Mouse (Mus musculus) frontal cortex, postnatal 10 days (tissue): ENCODE data around the gene Kcnrg.
A peak's percentile ranks its signal among the peaks of the same experiment; 100 is the strongest.
"Not testable (repeated sequence)": the region's sequence is repeated elsewhere in the genome, so short reads cannot be mapped to it uniquely, and the experiment has no call there.

Experiments
- DNase-seq, 2 experiments: peaks; one replicate each; pipeline ENCODE4 v3.0.0; 2022; ENCODE audit warnings: low spot score in 2 of 2, mixed read lengths in 1 of 2

Gene Kcnrg

DNA sequence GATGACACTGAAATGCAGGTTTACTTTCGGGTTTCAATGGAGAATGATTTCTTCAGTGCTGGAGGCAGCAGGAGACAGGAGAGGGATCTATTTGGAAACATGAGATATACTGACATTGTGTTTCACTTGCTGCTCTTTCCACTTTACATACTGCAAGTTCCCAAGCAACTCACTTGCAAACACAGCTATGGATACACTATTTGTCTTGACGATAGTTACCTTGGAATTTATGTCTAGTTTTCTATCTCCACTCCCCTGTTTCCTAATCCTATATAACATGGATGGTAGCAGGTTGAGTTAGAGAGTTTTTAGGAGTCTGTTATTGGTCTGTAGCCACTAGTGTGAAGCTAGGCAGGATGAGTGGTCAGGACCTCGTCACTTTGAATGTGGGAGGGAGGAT lies at the start of gene Kcnrg:
Gene Kcnrg (plus strand): TSS at position 301 of the 400 bp plus-strand sequence.
- no peak for DNase-seq

DNA sequence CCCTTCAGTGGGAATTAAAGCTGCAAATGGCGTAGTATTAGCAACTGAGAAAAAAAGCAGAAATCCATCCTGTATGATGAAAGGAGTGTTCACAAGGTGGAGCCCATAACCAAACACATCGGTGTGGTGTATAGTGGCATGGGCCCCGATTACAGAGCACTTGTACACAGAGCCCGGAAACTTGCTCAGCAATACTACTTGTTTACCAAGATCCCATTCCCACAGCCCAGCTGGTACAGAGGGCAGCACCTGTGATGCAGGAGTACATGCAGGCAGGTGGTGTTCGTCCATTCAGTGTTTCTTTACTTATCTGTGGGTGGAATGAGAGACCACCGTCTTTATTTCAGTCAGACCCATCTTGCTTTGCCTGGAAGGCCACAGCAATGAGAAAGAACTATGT lies 48.4 kb upstream of the Kcnrg start:
- DNase-seq = no peak

DNA sequence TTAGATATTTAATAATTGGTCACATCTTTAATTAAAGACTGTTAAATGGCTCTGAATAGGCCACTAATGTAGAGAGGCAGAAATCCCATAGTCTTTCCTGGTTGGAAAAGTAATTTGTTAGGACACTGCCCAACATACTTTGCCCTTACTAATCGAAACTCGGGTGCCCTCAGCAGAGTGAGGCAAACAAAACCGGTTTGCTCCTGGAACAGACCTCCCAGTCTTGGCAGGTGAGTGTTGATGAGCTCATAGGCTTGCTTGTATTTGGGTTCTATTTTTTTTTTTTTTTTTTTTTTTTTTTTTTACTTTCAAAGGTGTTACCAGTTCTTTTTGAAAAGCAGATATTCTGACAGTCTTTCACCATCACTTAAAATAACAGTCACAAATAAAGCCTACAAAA lies 47.4 kb upstream of the Kcnrg start:
- no peak for DNase-seq

DNA sequence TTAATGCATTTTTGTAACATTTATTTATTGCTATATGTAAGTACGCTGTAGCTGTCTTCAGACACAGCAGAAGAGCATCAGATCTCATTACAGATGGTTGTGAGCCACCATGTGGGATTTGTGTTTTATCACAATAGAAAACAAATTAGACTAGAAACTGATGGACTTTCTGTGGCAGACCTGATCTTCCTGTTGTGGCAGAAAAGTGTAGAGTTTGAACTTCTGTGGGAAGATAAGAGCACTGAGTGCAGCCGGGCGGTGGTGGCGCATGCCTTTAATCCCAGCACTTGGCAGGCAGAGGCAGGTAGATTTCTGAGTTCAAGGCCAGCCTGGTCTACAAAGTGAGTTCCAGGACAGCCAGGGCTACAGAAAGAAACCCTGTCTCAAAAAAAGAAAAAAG lies 41.0 kb upstream of the Kcnrg start:
- DNase-seq = not testable (repeated sequence)

DNA sequence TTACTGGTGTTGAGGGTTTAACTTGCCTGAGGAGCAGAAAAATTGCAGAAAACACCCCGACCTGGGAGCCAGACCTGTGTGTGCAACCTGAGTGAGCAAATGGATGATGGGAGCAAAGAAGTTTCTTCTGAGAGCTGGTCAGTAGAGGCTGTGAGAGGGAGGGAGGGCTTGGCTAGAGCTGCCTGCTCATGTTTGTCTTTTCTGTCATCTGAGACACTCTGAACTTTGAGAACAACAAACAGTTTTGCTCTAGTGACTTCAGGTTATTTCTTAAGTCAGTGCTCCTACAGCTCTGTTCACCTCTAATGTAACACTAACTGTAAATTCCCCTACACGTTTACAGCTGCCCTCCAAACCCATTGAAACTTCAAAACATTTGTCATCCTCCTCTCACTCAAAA lies 37.9 kb upstream of the Kcnrg start:
- DNase-seq = no peak

DNA sequence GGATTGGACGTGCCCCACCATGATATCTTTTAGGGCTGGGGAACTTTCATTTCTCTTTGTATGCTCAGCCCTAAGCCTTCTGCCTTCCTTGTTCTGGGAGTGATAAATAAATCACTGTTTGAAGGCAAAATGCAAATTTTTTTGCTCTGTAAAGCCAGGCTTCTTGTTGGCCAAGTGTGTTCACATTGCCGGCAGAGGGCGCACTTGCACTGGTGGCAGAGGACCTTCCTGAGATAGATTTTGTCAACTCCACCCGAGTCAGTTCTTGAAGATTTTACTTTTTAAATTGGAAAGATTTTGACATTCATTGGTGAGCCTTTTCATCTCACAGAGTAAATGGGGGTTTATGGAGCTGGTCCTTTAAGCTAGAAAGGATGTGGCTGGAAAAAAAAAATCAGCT lies 35.9 kb upstream of the Kcnrg start:
- peak; percentile 34 to 80 for DNase-seq

DNA sequence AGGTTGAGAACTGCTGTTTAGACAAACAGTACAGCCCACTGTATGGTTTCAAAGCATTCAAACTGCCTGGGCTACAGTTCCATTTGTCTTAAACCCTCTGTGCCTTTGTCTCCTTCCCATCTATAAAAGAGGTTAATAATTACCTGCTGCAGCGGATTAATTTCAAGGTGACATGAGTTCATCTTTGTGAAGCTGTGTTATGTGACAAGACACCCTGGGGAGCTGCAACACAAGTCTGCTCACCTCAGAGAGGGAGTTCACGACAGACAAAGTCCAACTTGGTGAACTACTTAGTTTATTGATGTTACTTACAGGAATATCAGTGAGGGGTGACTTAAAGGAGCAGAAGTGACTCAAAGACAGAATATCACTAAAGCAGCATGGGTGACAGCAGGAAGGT lies 35.1 kb upstream of the Kcnrg start:
- no peak for DNase-seq

DNA sequence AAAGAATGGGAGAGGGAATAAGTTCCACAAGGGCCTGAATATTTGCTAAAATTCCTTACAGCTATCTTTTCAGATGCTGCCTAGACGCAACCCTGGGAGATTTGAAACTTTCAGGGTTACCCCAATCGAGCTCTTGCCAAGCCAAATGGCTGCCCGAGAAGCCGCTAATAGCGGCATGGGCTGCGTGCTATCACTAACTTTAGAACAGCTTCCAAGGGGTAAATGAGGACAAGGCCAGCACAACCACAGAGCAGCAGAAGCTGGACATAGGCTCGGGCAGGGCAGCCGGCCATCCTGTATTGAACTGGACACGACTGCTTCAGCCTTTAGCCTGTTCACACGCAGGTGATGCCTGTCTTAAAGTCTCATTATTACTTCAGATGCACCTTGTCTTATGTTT lies 32.2 kb upstream of the Kcnrg start:
- no peak for DNase-seq

DNA sequence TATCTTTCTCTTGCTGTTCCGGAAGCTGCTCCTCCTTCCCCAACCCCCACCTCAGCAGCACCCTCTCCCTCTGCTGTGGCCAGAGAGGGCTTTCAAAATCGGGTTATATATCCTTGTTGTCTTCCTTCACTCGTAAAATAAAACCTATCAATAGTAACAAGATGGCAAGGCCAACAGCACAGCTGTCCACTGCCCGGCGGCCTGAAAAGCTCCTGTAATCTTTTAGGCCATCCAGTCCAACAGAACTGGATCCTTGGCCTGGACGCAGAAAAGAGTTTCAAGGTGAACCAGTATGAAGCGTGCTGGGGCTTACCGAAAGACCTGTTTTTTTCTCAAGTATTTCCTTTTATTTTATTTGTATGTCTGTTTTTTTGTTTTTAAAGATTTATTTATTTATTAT lies 31.3 kb upstream of the Kcnrg start:
- DNase-seq = no peak

DNA sequence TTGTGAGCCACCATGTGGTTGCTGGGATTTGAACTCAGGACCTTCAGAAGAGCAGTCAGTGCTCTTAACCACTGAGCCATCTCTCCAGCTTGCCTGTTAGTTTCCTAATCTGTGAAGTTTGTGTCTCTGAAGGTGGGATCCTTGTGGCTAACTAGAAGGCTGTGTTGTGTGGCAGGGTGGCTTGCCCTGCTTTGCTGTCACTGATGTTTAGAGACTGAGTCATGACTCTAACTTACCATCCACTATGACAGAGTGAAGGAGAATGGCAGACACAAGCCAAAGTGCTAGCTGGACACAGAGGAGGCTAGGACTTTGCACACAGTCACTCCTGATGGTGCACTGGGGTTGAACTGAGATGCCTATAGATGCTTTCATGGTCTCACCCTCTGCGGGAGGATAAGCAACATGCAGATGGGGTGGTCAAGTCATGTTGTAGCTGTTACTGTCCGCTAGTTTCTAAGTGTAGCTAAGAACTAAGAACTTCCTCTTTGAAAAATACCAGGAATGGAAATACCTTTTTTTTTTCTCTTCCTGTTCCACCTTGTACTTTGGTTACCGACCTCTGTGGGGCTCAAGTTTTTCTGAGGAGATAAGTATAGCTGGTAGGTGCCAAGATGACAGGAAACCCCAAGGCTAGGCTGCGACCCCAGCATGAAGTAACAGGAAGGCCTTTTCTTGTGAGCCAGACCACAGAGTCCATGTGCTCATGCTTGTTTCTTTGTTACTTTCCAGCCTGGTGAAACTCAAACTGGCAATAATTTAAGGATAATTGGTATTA lies 17.8 kb upstream of the Kcnrg start:
- no peak for DNase-seq

DNA sequence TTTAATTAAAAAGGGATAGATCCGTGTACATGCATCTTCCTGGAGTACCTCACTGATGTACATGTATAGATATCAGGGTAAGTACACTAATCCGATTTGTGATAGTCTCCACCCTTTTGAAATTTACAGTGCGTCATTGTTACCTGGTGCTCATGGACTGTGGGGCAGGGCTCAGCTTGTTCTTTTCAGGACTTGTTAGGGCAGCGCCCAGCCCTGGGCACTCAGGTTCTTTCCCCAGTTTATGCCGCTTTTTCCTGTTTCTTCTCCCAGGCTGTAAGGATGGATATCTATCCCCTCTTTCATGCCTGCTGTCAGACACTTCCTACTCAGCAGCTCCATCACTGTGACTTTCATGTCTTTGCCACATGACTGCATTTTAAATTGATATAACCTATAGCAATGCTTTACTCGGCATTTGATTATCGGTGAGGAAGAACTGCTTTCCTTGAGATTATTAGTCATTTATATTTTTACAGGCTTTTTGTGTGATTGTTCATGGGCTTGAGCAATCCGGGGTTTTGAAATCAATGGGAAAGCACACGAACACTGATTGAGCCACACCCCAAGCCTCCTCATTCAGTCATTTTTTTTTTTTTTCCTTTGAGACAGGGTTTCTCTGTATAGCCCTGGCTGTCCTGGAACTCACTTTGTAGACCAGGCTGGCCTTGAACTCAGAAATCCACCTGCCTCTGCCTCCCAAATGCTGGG lies 10.4 kb upstream of the Kcnrg start:
- DNase-seq = no peak

DNA sequence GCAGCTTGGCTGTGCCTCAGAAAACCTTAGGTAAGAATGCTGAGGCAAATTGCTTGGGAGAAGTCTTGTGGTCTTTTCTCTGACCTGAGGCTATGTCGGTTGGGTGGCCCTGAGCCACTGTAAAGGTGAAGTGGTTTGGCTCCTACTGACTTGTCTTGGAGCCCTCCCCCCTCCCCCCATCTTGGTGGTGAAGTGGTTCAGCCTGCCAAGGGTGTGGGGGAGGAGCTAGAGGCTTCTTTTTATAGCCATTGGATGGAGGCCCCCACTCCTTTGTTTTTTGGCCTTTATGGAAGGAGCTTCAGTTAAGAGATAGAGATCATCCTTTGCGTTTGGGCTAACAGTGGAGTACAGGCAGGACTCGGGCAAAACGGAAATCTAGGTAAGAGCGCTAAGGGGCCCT lies 9.3 kb upstream of the Kcnrg start, which contains the start of gene Trim13:
Gene Trim13 (plus strand): TSS at position 280 of the 400 bp plus-strand sequence.
- no peak for DNase-seq

DNA sequence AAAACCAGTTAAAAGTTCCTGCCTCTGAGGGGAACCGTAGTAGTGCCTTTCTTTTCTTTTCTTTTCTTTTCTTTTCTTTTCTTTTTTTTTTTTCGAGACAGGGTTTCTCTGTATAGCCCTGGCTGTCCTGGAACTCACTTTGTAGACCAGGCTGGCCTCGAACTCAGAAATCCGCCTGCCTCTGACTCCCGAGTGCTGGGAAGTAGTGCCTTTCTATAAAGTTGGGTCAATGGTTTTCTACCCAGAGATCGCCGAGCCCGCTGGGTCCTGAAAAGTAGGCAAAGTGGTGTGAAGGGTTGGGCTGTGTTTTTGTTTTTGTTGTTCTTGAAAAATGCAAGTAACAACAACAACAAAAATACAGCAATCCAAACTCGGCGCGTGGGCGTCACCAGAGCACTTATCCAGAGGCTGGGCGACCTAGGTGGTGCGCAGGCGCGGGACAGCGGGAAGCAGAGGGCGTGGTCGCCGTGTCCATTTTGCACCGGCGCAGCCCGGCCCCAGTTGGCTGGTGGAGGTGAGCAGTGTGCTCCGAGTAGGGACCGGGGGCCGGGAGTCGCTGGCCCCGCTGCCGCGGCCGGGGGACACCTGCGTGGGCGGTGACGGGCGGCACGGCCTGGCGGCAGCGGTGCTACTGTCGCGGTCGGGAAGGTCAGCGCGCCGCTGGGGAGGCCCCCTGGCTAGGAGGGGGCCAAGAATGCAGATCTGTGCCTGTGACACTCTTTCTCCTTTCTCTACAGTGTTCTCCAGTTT lies 8.0 kb upstream of the Kcnrg start:
- peak; percentile 79 to 87 for DNase-seq

DNA sequence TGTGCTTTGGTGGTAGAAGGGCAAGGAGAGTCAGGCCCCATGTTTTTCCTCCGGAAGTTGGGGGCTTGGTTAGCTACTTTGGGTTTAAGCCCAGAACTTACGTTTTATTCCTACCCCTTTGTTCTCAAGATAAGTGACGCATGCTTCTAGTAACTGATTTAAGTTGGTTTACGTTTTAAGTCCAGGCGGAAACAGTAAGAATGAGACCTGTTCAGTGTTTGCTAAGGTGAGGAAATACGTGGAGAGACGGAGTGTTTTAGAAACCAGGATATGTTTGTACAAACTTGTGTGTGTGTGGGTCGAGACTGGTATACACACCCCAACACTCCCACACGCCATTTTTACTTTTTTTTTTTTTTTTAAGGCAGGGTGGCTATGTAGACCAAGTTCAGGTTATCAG lies 5.9 kb upstream of the Kcnrg start:
- DNase-seq = no peak

DNA sequence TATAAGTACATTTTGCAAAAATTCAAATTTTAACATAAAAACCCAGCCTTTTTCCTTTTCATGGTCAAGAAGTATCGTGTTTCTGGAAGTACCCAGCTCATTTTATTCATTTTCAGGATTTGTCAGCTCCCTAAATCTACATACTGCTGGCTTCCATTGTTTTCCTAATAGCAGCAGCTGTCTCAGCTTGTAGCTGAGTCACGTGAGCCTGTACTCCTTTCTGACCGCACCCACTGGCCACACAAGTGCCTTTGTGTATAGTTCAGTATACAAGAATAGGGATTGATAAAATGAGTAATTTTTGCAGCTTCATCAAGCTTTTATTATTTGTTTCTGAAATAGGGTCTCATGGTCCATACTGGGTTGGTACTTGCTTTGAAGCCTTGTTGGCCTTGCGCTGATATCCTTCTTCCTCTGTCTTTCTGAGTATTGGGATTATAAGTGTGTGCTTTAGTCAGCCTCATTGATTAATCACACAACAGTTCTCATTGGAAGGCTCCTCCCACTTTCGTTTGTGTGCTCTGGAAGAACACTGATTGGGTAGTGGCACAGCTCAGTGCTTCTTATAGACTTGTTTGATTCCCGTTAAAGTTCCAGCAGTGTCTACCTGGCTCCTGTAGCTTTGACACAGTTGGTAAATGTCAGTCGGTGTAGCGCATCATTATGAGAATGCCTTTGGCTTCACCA lies 4.0 kb upstream of the Kcnrg start:
- DNase-seq = no peak

DNA sequence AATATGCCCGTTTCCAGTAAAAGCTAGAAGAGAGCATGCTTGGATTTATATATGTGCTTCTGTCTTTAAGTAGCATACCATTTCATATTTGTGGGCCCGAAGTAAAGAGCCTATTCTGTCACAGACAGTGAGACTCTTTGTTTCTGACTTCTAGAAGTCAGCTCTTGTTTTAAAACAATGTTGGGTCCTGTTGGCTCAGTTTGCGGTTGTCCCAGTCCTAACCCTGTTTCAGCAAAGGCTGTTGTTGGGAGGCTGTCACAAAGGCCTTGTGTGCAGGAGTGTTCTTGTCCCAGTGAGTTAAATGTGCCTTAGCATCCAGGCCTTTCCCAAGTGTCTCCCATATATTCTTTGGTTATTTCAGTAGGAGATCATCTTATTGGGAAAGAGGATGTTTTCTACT lies 3.2 kb upstream of the Kcnrg start:
- no peak for DNase-seq

DNA sequence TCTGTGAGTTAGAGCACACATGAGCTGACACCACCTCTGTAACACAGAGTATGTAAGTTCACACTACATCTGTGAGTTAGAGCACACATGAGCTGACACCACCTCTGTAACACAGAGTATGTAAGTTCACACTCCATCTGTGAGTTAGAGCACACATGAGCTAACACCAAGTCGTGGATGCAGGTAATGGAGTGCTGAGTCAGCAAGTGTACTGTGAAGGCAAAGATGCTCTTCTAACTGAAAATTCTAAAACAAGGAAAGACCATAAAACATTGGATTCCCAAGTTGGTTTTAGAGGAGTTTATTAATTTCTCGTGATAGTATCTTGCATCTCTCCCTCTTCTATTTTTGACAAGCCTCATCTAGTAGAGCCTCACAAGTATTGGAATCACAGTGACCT lies 1.2 kb upstream of the Kcnrg start:
- not testable (repeated sequence) for DNase-seq

DNA sequence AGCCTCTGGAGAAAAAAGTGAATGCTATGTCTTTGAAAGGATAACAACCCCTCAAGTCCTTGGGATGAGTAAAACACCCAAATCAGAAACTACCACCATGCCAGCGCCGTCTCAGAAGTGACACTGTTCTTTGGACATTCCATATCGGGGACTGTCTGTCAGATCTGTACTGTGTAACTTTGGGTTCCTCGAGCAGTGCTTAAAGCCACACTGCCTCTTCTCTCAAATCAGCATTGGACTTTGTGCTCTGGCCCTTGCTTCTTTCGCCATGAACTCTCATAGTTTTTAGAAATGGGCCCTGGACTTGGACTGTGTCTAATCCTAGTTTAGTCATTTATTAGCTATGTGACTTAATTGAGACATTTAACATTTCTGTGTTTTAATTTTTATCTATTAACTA lies 4.5 kb downstream of the Kcnrg start:
- no peak for DNase-seq

DNA sequence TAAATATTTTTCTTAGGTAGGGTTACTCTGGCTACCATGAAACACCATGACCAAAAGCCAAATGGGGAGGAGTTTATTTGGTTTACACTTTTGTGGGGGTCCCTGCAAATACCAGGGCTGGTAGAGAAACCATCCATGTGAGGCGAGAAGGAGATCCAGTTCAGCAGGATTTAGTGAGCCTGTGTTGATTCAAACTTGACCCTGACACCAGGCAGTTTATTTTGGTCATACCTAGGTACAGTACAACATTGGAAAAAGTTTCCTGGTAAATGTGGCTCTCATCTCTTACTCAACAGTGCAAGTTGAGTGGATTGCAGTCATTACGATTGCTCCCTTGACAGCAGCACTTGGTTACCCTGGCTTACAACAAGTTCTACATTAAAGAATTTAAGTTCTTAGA lies 6.1 kb downstream of the Kcnrg start:
- DNase-seq = no peak

DNA sequence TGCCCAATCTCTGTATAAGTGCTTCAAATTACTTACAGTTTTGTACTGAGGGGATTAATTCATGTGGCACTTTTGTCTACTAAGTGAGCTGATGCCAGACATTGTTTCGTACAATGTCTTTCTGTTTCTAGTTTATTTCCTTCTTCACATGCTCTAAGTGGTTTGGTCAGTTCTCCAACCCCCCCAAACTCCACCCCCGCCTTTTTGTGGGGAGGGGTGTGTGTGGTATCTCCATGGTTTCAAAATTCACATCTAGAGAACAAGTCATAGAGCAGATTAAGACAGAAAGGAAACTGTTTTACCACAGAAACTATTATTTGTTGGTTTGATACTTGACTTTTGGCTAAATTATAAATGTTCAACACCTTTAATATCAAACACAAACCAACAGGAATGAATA lies 13.1 kb downstream of the Kcnrg start:
- DNase-seq = no peak

DNA sequence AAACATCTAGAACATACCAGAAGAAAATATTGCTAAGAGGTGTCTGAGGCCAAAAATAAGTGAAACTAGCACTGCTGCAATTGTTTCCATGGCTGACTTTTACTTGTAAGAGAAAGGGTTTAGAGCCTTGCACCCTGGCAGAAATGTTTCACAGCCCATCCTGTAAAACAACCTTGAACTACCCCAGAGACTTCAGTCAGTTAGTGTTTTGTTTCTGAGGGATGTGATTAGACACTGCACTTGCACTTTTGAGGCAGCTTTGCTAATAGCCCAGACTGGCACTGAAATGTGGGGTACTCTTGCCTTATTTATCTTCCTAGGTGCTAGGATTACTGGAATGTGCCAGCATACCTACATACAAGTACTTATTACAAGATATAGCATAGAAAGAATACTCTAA lies 28.7 kb downstream of the Kcnrg start:
- DNase-seq = no peak

DNA sequence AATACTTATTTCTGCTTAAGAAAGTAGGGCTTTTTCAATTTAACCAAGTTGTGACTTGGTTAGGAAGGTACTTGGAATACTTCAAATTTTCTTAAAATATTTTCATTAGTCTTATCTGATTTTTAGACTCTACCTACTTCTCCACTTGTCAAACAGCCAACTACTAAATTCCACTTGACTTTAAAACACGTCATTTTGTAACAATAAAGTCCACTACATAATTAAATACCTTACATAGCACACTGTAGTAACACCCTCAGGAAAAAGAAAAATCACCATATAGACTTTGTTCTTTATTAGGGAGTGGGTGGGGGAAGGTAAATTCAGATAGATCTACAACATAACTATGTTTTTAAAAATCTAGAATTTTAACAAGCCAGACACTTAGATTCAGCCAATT lies 35.4 kb downstream of the Kcnrg start:
- DNase-seq = no peak
